Mouse (Mus musculus) limb, embryonic 14.5 days (tissue): ENCODE results near the gene Otoa. TPM values are rescaled to one million over a fixed set of nuclear protein-coding genes. Genes with fewer than 3 reads are reported as not detected.

ENCODE experiments used
- ATAC-seq: fragments of 200-750 bp; cut with Nextera tagmentation; 2 replicates; pipeline ENCODE4 v1.8.0; 2017; ENCODE audit warnings: low read depth, moderate number of reproducible peaks, moderate TSS enrichment; ENCODE audit not compliant: low FRiP score
- DNase-seq: peaks from one replicate; pipeline ENCODE4 v3.0.0-alpha.2; 2015; ENCODE audit warnings: low spot score
- H3K27ac ChIP-seq: fragments of 300-500 bp; sonication (generic); replicated peaks from 2 replicates; pipeline ENCODE4 v1.5.1; 2014; ENCODE audit warnings: low read depth, mild to moderate bottlenecking, low read length, moderate library complexity, mixed read lengths
- H3K27me3 ChIP-seq: fragments of 300-500 bp; sonication (generic); 2 replicates; pipeline ENCODE4 v1.6.1; 2014; ENCODE audit warnings: low read length, mixed read lengths; ENCODE audit not compliant: control insufficient read depth, insufficient read depth
- H3K36me3 ChIP-seq: fragments of 300-500 bp; sonication (generic); 2 replicates; pipeline ENCODE4 v1.6.1; 2014; ENCODE audit warnings: mild to moderate bottlenecking, low read length, moderate library complexity, mixed read lengths; ENCODE audit not compliant: control insufficient read depth, insufficient read depth
- H3K4me1 ChIP-seq: fragments of 300-500 bp; sonication (generic); 2 replicates; pipeline ENCODE4 v1.6.1; 2014; ENCODE audit warnings: antibody characterized with exemption, low read length, mixed read lengths; ENCODE audit not compliant: control insufficient read depth, insufficient read depth
- H3K4me2 ChIP-seq: fragments of 300-500 bp; sonication (generic); replicated peaks from 2 replicates; pipeline ENCODE4 v1.6.1; 2014; ENCODE audit warnings: low read depth, mild to moderate bottlenecking, low read length, moderate library complexity; ENCODE audit not compliant: severe bottlenecking
- H3K4me3 ChIP-seq: fragments of 300-500 bp; sonication (generic); replicated peaks from 2 replicates; pipeline ENCODE4 v1.5.1; 2014; ENCODE audit warnings: low read length
- H3K9ac ChIP-seq: fragments of 300-500 bp; sonication (generic); 2 replicates; pipeline ENCODE4 v1.6.1; 2014; ENCODE audit warnings: mild to moderate bottlenecking, low read depth, low read length, moderate library complexity; ENCODE audit not compliant: severe bottlenecking
- H3K9me3 ChIP-seq: fragments of 300-500 bp; sonication (generic); 2 replicates; pipeline ENCODE4 v1.6.1; 2016; ENCODE audit warnings: low read length; ENCODE audit not compliant: control insufficient read depth
- POLR2A ChIP-seq: fragments of 200-500 bp; IDR thresholded peaks from 2 replicates; pipeline ENCODE4 v1.8.0; 2012; ENCODE audit warnings: inconsistent platforms, mild to moderate bottlenecking, moderate library complexity, borderline replicate concordance; ENCODE audit not compliant: insufficient read depth, insufficient read length; ENCODE audit errors: extremely low read depth
- WGBS: fragments of 180-500 bp; shearing (Covaris S2); extraction: QIAGEN DNeasy Blood & Tissue Kit; methylation state at CpG from one replicate; pipeline ENCODE4 v1.1.7; 2014; 5-methylcytosine and 5-hydroxymethylcytosine counted together
- polyA plus RNA-seq, 2 experiments: library from polyadenylated mRNA; depleted of rRNA in 1 of 2; stranded (reverse) in 1 of 2; unstranded in 1 of 2; fragments of >200 nt; fragmentation: Nextera tagmentation in 1 of 2; extraction: Ambion mirVana in 1 of 2; gene quantifications; 2 replicates each; pipeline versions ENCODE4 v1.2.1 to v1.2.3; 2012 to 2014

Gene Otoa
- polyA plus RNA-seq, 2 experiments: 0.15 to 0.48 TPM

- H3K27ac ChIP-seq: no peak overlapping the region
- 50% methylated on average over 4 of the region's 4 CpGs for WGBS
- no peaks in the 10 kb centered on the region for H3K9me3 ChIP-seq
- H3K9ac ChIP-seq: no peak overlapping the region
- H3K4me2 ChIP-seq: no peak overlapping the region
- DNase-seq: no peak
- H3K27me3 ChIP-seq: no peaks in the 10 kb centered on the region
- no peak for ATAC-seq
- no peak for TF ChIP-seq POLR2A
- H3K36me3 ChIP-seq: no peaks in the 10 kb centered on the region
- H3K4me1 ChIP-seq: no peaks in the 10 kb centered on the region
- no peak overlapping the region for H3K4me3 ChIP-seq
Measured at GRCm38 (mm10) chr7:121211804-121212203, 130.4 kb downstream of the Otoa start.

Other genes starting within 250 kb of the Otoa start
- gene Eef2k, start 238.8 kb upstream of the Otoa start, polyA plus RNA-seq (2012; rRNA removed): 37.5 and 39.9 TPM in 2 replicates
- gene Eef2k, start 238.8 kb upstream of the Otoa start, polyA plus RNA-seq (2014; fragmentation: Nextera tagmentation; extraction: Ambion mirVana): 22.4 and 23.9 TPM in 2 replicates
- gene Polr3e, start 163.9 kb upstream of the Otoa start, polyA plus RNA-seq (2012; rRNA removed): 36.3 and 38.8 TPM in 2 replicates
- gene Polr3e, start 163.9 kb upstream of the Otoa start, polyA plus RNA-seq (2014; fragmentation: Nextera tagmentation; extraction: Ambion mirVana): 25.8 and 26.2 TPM in 2 replicates
- gene Cdr2, start 99.3 kb upstream of the Otoa start, polyA plus RNA-seq (2012; rRNA removed): 28.9 and 36.2 TPM in 2 replicates
- 17.0 and 19.4 TPM in 2 replicates for gene Cdr2, start 99.3 kb upstream of the Otoa start, polyA plus RNA-seq (2014; fragmentation: Nextera tagmentation; extraction: Ambion mirVana)
- 0.26 and 0.55 TPM in 2 replicates for gene Mfsd13b, start 99.1 kb upstream of the Otoa start, polyA plus RNA-seq (2012; rRNA removed)
- 0.36 TPM in 1 of 2 replicates, not detected in the other for gene Mfsd13b, start 99.1 kb upstream of the Otoa start, polyA plus RNA-seq (2014; fragmentation: Nextera tagmentation; extraction: Ambion mirVana)
- gene Mettl9, start 47.2 kb upstream of the Otoa start, polyA plus RNA-seq (2012; rRNA removed): 91.6 and 94.8 TPM in 2 replicates
- gene Mettl9, start 47.2 kb upstream of the Otoa start, polyA plus RNA-seq (2014; fragmentation: Nextera tagmentation; extraction: Ambion mirVana): 188 and 197 TPM in 2 replicates
- gene Igsf6, start 7.1 kb upstream of the Otoa start, polyA plus RNA-seq (2012; rRNA removed): 0.87 and 0.97 TPM in 2 replicates
- gene Igsf6, start 7.1 kb upstream of the Otoa start, polyA plus RNA-seq (2014; fragmentation: Nextera tagmentation; extraction: Ambion mirVana): 1.9 and 2.2 TPM in 2 replicates